Mouse (Mus musculus): ENCODE measurements around the gene Aanat. TPM values are rescaled to one million over a fixed set of nuclear protein-coding genes. Genes with fewer than 3 reads are reported as not detected.

The Aanat gene
- total and polyA plus RNA-seq, 3 experiments, result not detected

DNA sequence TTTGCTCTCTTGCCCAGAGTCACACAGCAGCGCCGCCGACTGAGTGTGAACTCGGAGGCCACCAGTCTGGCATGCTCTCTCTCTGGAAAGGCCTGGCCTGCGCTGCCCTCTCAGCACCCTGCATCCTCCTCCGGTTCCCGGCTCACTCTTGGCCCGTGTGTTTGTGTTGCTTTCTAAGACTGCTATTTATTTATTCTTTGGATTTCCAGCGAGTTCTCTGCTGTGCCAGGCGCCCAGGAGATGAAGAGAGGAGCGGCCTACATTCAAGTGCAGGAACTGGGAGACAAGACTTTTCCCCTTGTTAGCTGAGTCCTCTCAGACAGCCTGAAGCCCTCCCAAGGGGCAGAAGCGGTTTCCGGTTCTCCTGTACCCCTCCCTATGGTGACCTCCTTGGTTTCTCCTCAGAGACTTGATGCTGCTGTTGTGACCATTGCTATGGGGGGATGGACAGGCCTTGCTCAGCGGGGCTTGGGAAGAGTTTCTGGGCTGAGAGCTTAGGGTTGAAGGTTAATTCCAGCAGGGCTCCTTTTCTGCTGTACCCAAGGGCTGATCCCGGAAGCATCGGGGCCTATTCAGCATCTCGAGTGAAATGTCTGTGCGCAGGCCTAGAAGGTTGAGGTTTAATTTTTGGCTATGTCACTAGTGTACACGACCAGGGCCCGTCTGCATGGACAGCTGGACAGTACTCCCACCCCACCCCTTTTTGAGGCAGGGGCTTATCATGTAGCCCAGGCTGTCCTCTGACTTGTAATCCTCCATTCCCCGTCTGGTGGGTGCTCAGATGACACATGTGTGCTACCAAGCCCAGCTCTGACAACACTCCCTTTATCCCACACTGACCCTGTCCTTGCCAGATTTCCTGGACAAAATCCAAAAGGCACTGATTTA, 58.2 kb downstream of the Aanat start:
- no peak overlapping the region for H3K4me3 ChIP-seq (ENCODE audit: control insufficient read depth in 1 of 2, insufficient read depth in 1 of 2, low read depth in 2 of 2, low read length in 2 of 2)
- no peaks in the 10 kb centered on the region for H3K9me3 ChIP-seq (replicated peaks; ENCODE audit: insufficient read depth, low read length)
- TF ChIP-seq MEF2A (IDR thresholded peaks at IDR 0.05; ENCODE audit: extremely low read depth, insufficient replicate concordance, low read depth, low read length, poor library complexity, severe bottlenecking) (no peak), MAX (IDR thresholded peaks at IDR 0.05; ENCODE audit: low read length) (no peak), POLR2AphosphoS5 (IDR thresholded peaks at IDR 0.05; ENCODE audit: borderline replicate concordance, low read depth, low read length) (no peak), SIN3A (IDR thresholded peaks at IDR 0.05; ENCODE audit: low read length) (no peak), NELFE (IDR thresholded peaks at IDR 0.05; ENCODE audit: low read depth, low read length) (no peak), MAZ (IDR thresholded peaks at IDR 0.05; ENCODE audit: low read depth, low read length) (no peak), GATA1 (IDR thresholded peaks at IDR 0.05; ENCODE audit: low read depth, low read length) (no peak), RCOR1 (IDR thresholded peaks at IDR 0.05; ENCODE audit: low read depth, low read length) (no peak), GABPA (IDR thresholded peaks at IDR 0.05; ENCODE audit: low read depth, low read length) (no peak), TCF12 (IDR thresholded peaks at IDR 0.05; ENCODE audit: low read depth, low read length) (no peak), ZKSCAN1 (IDR thresholded peaks at IDR 0.05; ENCODE audit: low read depth, low read length) (no peak), MXI1 (IDR thresholded peaks at IDR 0.05; ENCODE audit: low read depth, low read length) (no peak), MYC (IDR thresholded peaks at IDR 0.05; ENCODE audit: low read depth, low read length) (no peak), E2F4 (IDR thresholded peaks at IDR 0.05; ENCODE audit: borderline replicate concordance, low read depth, low read length) (no peak), RAD21 (IDR thresholded peaks at IDR 0.05; ENCODE audit: low read depth, low read length) (no peak), HCFC1 (IDR thresholded peaks at IDR 0.05; ENCODE audit: low read depth, low read length) (no peak), MYB (IDR thresholded peaks at IDR 0.05; ENCODE audit: low read depth, low read length) (no peak)
- no peak for DNase-seq (ENCODE audit: low read depth, low spot score)
- H3K9ac ChIP-seq (ENCODE audit: control insufficient read depth, low read depth, low read length, poor library complexity, severe bottlenecking), result no peak overlapping the region
- no peak overlapping the region for H3K27ac ChIP-seq (ENCODE audit: control insufficient read depth, low read depth, low read length)
- H3K79me2 ChIP-seq (ENCODE audit: control insufficient read depth, insufficient read depth, low read length, poor library complexity), result no peaks in the 10 kb centered on the region
- peaks cover 0 to 9% of the 10 kb centered on the region in 2 experiments; a peak in 3 of 4 replicates for H3K4me1 ChIP-seq (ENCODE audit: control insufficient read depth in 1 of 2, insufficient read depth in 2 of 2, low read length in 2 of 2)
- H3K27me3 ChIP-seq (ENCODE audit: control insufficient read depth in 1 of 2, insufficient read depth in 2 of 2, low read length in 2 of 2), result no peaks in the 10 kb centered on the region
- H3K36me3 ChIP-seq (ENCODE audit: control insufficient read depth in 1 of 2, insufficient read depth in 2 of 2, low read length in 2 of 2), result peaks cover 0 to 12% of the 10 kb centered on the region in 2 experiments; a peak in 2 of 4 replicates

DNA sequence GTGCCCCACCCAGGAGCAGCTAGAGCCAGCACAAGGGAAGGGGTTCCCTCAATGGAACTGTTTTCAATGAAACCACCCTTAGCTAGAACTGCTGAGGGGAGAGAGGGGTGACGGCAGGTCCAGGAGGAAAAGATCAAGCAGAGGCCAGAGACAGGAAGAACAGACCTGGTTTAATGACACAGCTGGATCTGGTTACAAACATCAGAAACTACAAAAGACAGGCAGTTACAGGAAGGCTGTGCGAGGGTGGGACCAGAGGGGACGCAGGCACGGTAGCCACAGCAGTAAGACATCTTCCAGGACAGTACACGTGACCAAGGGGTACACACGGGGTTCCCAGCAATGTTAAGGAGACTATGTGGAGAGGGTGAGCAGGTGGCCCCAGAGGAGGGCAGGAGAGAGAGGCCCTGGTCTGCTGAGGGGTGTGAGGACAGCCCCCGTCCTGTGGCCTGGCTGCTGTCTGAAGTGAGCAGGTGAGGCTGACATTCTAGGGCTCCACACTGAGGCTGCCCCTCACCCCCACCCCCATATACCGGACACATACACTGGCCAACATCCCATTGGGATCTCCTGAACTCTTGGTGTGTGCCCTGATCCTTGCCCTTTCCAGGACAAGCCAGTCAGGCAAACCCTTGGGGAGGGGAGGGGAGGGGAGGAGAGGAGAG, 59.3 kb downstream of the Aanat start:
- TF ChIP-seq CTCF (IDR thresholded peaks at IDR 0.05 in 2 of 3, conservative IDR thresholded peaks at IDR 0.05 in 1 of 3; ENCODE audit: control insufficient read depth in 1 of 3, insufficient read depth in 1 of 3, low read depth in 2 of 3, low read length in 3 of 3, poor library complexity in 1 of 3, severe bottlenecking in 1 of 3), result no peak
- TF ChIP-seq MYB (IDR thresholded peaks at IDR 0.05; ENCODE audit: low read depth, low read length), result no peak
- TF ChIP-seq SIN3A (IDR thresholded peaks at IDR 0.05; ENCODE audit: low read length), result no peak
- no peak for TF ChIP-seq TAL1 (IDR thresholded peaks at IDR 0.05; ENCODE audit: low read length)
- TF ChIP-seq POLR2AphosphoS2 (IDR thresholded peaks at IDR 0.05; ENCODE audit: low read length), result no peak
- no peak for TF ChIP-seq POLR2AphosphoS5 (IDR thresholded peaks at IDR 0.05; ENCODE audit: borderline replicate concordance, low read depth, low read length)
- no peak for TF ChIP-seq ZKSCAN1 (IDR thresholded peaks at IDR 0.05; ENCODE audit: low read depth, low read length)
- no peak for TF ChIP-seq EP300 (IDR thresholded peaks at IDR 0.05; ENCODE audit: low read depth in 1 of 2, low read length in 2 of 2)
- no peak for TF ChIP-seq ELF1 (IDR thresholded peaks at IDR 0.05; ENCODE audit: low read depth, low read length)
- no peak for TF ChIP-seq TBP (IDR thresholded peaks at IDR 0.05; ENCODE audit: low read depth, low read length)
- TF ChIP-seq CHD1 (IDR thresholded peaks at IDR 0.05; ENCODE audit: low read depth, low read length), result no peak
- no peak for TF ChIP-seq GABPA (IDR thresholded peaks at IDR 0.05; ENCODE audit: low read depth, low read length)
- TF ChIP-seq UBTF (IDR thresholded peaks at IDR 0.05; ENCODE audit: borderline replicate concordance, insufficient read depth, low read depth, low read length), result no peak
- no peak for TF ChIP-seq BHLHE40 (IDR thresholded peaks at IDR 0.05; ENCODE audit: borderline replicate concordance, low read depth, low read length)
- no peak for TF ChIP-seq MEF2A (IDR thresholded peaks at IDR 0.05; ENCODE audit: extremely low read depth, insufficient replicate concordance, low read depth, low read length, poor library complexity, severe bottlenecking)
- DNase-seq (ENCODE audit: low read depth, low spot score), result no peak
- H3K4me1 ChIP-seq (ENCODE audit: control insufficient read depth in 1 of 2, insufficient read depth in 2 of 2, low read length in 2 of 2), result peaks cover 0 to 9% of the 10 kb centered on the region in 2 experiments; a peak in 3 of 4 replicates
- no peaks in the 10 kb centered on the region for H3K27me3 ChIP-seq (ENCODE audit: control insufficient read depth in 1 of 2, insufficient read depth in 2 of 2, low read length in 2 of 2)
- no peak overlapping the region for H3K4me3 ChIP-seq (ENCODE audit: control insufficient read depth in 1 of 2, insufficient read depth in 1 of 2, low read depth in 2 of 2, low read length in 2 of 2)
- H3K36me3 ChIP-seq (ENCODE audit: control insufficient read depth in 1 of 2, insufficient read depth in 2 of 2, low read length in 2 of 2), result peaks cover 0 to 12% of the 10 kb centered on the region in 2 experiments; a peak in 2 of 4 replicates
- H3K9ac ChIP-seq (ENCODE audit: control insufficient read depth, low read depth, low read length, poor library complexity, severe bottlenecking), result no peak overlapping the region
- H3K9me3 ChIP-seq (replicated peaks; ENCODE audit: insufficient read depth, low read length), result no peaks in the 10 kb centered on the region
- no peak overlapping the region for H3K27ac ChIP-seq (ENCODE audit: control insufficient read depth, low read depth, low read length)
- H3K79me2 ChIP-seq (ENCODE audit: control insufficient read depth, insufficient read depth, low read length, poor library complexity), result no peaks in the 10 kb centered on the region
